Mouse (Mus musculus): Measurements from ENCODE around the gene 4930518I15Rik. TPM values are rescaled to one million over a fixed set of nuclear protein-coding genes. Genes with fewer than 3 reads are reported as not detected.
"Not testable (repeated sequence)": the region's sequence is repeated elsewhere in the genome, so short reads cannot be mapped to it uniquely, and the experiment has no call there.

Gene 4930518I15Rik
- polyA plus RNA-seq, 1 experiment from 2014 or later = 10.7 TPM

DNA sequence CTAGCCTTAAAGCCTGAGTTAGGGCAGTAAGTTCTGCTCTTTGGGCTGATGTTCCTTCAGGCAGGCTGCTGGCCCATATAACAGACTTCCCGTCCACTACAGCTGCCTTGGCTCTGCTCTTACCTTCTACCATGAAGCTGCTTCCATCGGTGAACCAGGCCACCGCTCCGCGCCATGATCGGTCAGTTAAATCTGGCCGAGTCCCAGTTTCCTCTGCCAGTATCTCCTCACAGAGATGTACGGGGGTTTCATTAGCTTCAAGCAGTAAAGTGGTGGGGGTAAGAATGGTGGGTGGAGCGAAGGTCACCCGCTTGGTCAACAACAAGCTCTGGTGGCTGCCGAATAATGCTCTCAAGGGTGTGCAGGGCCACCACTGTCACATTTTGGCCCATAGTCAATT is 23.4 kb downstream of the 4930518I15Rik start:
- Histone ChIP-seq H3K4me1 (peaks cover 12% of the 10 kb centered on the region), H3K4me3 (no peak overlapping the region), H3K9me3 (replicated peaks) (peaks cover 18% of the 10 kb centered on the region; the same call in 1 of the 2 replicates), H3K36me3 (peaks cover 90% of the 10 kb centered on the region), H3K27me3 (ENCODE audit: low read depth, poor library complexity, severe bottlenecking) (no peaks in the 10 kb centered on the region), H3K27ac (no peak overlapping the region)
- over 99% methylated on average over 11 of the region's 11 CpGs for WGBS
- DNase-seq (ENCODE audit: low spot score) = no peak

GRCm38 (mm10) chr2:156825128-156825527 is 32.6 kb downstream of the 4930518I15Rik start:
- DNase-seq (ENCODE audit: low spot score); H3K27me3 ChIP-seq (ENCODE audit: low read depth, poor library complexity, severe bottlenecking): not testable (repeated sequence)
- WGBS = 91% methylated on average over 6 of the region's 6 CpGs

GRCm38 (mm10) chr2:156816116-156816515 is 41.6 kb downstream of the 4930518I15Rik start:
- no peaks in the 10 kb centered on the region for H3K36me3 ChIP-seq
- H3K9me3 ChIP-seq (replicated peaks) = no peaks in the 10 kb centered on the region
- DNase-seq (ENCODE audit: low spot score) = no peak
- no peak overlapping the region for H3K27ac ChIP-seq
- no peak overlapping the region for H3K4me3 ChIP-seq
- 58% methylated on average over 1 of the region's 1 CpGs for WGBS
- H3K4me1 ChIP-seq = peaks cover 30% of the 10 kb centered on the region
- no peaks in the 10 kb centered on the region for H3K27me3 ChIP-seq (ENCODE audit: low read depth, poor library complexity, severe bottlenecking)

More at GRCm38 (mm10) chr2:156825128-156825527, 32.6 kb downstream of the 4930518I15Rik start:
- not testable (repeated sequence) for H3K4me3 ChIP-seq; H3K4me1 ChIP-seq; H3K27ac ChIP-seq; H3K9me3 ChIP-seq (replicated peaks)
- H3K36me3 ChIP-seq = peaks cover 21% of the 10 kb centered on the region

DNA sequence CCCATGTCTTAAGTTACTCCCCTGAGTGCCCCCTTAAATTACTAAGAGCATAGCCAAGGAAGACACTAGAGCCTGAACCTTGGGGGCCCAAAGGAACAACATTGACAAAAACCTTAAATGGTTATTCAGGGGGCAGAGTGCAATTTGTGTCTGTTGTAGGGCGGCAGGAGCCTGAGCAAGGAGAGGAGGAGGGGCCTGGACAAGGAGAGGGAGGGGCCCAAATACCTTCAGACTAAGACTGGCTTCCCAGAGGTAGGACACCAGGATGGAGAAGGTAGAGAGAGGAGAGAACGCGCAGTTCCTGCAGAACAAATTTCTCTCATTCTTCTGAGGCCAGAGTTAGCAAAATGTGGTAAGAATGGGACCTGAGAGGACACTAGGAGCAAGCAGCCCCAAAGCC is 42.3 kb downstream of the 4930518I15Rik start:
- Histone ChIP-seq H3K36me3 (no peaks in the 10 kb centered on the region), H3K4me3 (no peak overlapping the region), H3K27me3 (ENCODE audit: low read depth, poor library complexity, severe bottlenecking) (no peaks in the 10 kb centered on the region), H3K4me1 (peaks cover 30% of the 10 kb centered on the region), H3K27ac (peak overlapping the region; percentile 73), H3K9me3 (replicated peaks) (no peaks in the 10 kb centered on the region)
- no peak for DNase-seq (ENCODE audit: low spot score)
- 56% methylated on average over 3 of the region's 3 CpGs for WGBS

- 39% methylated on average over 5 of the region's 5 CpGs for WGBS
- Histone ChIP-seq H3K4me1 (peaks cover 32% of the 10 kb centered on the region), H3K4me3 (no peak overlapping the region), H3K36me3 (no peaks in the 10 kb centered on the region), H3K9me3 (replicated peaks) (no peaks in the 10 kb centered on the region), H3K27me3 (ENCODE audit: low read depth, poor library complexity, severe bottlenecking) (no peaks in the 10 kb centered on the region), H3K27ac (peak overlapping the region; percentile 73)
- DNase-seq (ENCODE audit: low spot score) = no peak
These were observed 42.9 kb downstream of the 4930518I15Rik start for GRCm38 (mm10) chr2:156814893-156815292.

DNA sequence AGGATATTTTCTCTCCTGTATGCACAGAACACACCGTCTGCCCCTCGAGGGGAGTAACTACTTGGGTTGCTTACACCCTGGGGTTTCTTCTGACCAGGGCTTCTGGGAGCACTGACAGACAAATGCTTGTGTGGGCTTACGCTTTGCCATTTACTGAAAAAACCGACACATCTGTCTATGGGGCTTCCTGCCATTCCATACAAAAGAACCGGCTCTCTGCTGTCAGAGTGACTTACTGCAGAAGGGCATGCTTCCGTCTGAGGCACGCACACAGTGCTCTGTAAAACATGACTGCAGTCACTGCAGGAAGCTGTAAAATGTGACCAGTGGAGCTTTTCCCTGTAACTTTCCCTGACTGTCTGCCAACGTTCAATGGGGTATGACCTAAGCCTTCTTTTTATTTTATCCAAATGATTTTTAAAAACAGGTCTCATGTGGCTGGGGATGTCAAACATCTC is 43.4 kb downstream of the 4930518I15Rik start:
- H3K4me1 ChIP-seq = peaks cover 36% of the 10 kb centered on the region
- WGBS = 16% methylated on average over 8 of the region's 8 CpGs
- DNase-seq (ENCODE audit: low spot score) = peak; percentile 42
- no peak overlapping the region for H3K4me3 ChIP-seq
- H3K27me3 ChIP-seq (ENCODE audit: low read depth, poor library complexity, severe bottlenecking) = no peaks in the 10 kb centered on the region
- H3K27ac ChIP-seq = peak overlapping the region; percentile 73; the same call in 1 of the 2 replicates
- H3K36me3 ChIP-seq = no peaks in the 10 kb centered on the region
- no peaks in the 10 kb centered on the region for H3K9me3 ChIP-seq (replicated peaks)

DNA sequence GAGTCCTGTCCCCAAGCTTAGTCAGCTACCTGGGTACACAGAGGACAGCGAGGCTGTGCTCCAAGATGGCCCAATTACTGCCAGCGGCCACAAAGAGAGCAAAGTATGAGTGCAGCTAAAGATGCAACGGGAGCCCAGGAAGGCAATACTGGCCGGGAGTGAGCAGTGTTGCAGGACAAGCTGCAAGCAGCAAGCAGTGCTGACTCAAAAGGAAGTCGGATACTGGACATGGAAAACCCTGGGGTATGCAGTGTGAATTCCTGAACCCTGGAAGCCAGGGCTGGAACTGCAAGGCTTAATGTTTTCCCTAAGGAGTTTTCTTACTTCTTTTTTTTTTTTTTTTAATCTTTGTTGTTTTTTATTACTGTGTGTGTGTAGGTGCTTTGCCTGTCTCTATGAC is 46.2 kb downstream of the 4930518I15Rik start:
- no peak for DNase-seq (ENCODE audit: low spot score)
- 75% methylated on average over 5 of the region's 5 CpGs for WGBS

GRCm38 (mm10) chr2:156810716-156811115 is 47.0 kb downstream of the 4930518I15Rik start:
- Histone ChIP-seq H3K27me3 (ENCODE audit: low read depth, poor library complexity, severe bottlenecking) (no peaks in the 10 kb centered on the region), H3K27ac (no peak overlapping the region), H3K4me1 (peaks cover 31% of the 10 kb centered on the region), H3K36me3 (no peaks in the 10 kb centered on the region), H3K4me3 (no peak overlapping the region), H3K9me3 (replicated peaks) (no peaks in the 10 kb centered on the region)
- no peak for DNase-seq (ENCODE audit: low spot score)
- WGBS = 95% methylated on average over 10 of the region's 10 CpGs

More for the DNA sequence above, 46.2 kb downstream of the 4930518I15Rik start:
- H3K4me3 ChIP-seq = no peak overlapping the region
- no peaks in the 10 kb centered on the region for H3K36me3 ChIP-seq
- no peaks in the 10 kb centered on the region for H3K27me3 ChIP-seq (ENCODE audit: low read depth, poor library complexity, severe bottlenecking)
- H3K27ac ChIP-seq = no peak overlapping the region
- no peaks in the 10 kb centered on the region for H3K9me3 ChIP-seq (replicated peaks)
- peaks cover 36% of the 10 kb centered on the region for H3K4me1 ChIP-seq

- peak; percentile 51 for DNase-seq (ENCODE audit: low spot score)
- H3K9me3 ChIP-seq (replicated peaks) = no peaks in the 10 kb centered on the region
- no peak overlapping the region for H3K4me3 ChIP-seq
- H3K27me3 ChIP-seq (ENCODE audit: low read depth, poor library complexity, severe bottlenecking) = no peaks in the 10 kb centered on the region
- WGBS = 59% methylated on average over 2 of the region's 2 CpGs
- H3K4me1 ChIP-seq = peaks cover 19% of the 10 kb centered on the region
- H3K36me3 ChIP-seq = no peaks in the 10 kb centered on the region
- H3K27ac ChIP-seq = peak overlapping the region; percentile 46; the same call in 1 of the 2 replicates
These were observed 48.2 kb downstream of the 4930518I15Rik start for GRCm38 (mm10) chr2:156809579-156809978.

DNA sequence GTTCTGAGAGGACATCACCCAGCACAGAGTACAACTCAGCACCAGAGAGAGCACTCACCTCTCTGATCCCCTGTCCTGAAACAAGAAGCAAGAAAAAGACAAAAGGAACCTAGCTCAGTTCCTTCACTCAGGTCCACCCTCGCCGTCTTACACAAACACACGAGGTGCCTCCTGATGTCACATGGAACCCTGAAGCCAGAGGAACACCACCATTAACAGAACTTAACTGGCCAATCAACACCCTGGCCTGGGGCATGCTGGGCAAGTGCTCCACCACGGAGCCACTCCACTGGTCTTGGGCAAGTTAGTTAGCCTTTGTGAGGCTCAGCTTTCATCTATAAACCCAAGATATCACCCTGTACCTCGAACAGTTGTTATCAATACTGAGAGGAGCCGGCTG is 50.9 kb downstream of the 4930518I15Rik start:
- WGBS = 79% methylated on average over 6 of the region's 6 CpGs

More for the DNA sequence above, 50.9 kb downstream of the 4930518I15Rik start:
- Histone ChIP-seq H3K4me1 (peaks cover 8% of the 10 kb centered on the region), H3K4me3 (no peak overlapping the region), H3K27me3 (ENCODE audit: low read depth, poor library complexity, severe bottlenecking) (no peaks in the 10 kb centered on the region), H3K27ac (no peak overlapping the region), H3K9me3 (replicated peaks) (no peaks in the 10 kb centered on the region), H3K36me3 (no peaks in the 10 kb centered on the region)
- DNase-seq (ENCODE audit: low spot score) = no peak

Other genes starting within 250 kb of the 4930518I15Rik start
- gene Dlgap4, start 244.2 kb downstream of the 4930518I15Rik start, polyA plus RNA-seq (2016; fragmentation: Nextera tagmentation; extraction: Ambion mirVana) = 116 and 124 TPM in 2 replicates
- 30.1 and 62.7 TPM in 2 replicates for gene Myl9, start 82.5 kb downstream of the 4930518I15Rik start, polyA plus RNA-seq (2016; fragmentation: Nextera tagmentation; extraction: Ambion mirVana)
- 104 and 109 TPM in 2 replicates for gene Tgif2, start 17.9 kb downstream of the 4930518I15Rik start, polyA plus RNA-seq (2016; fragmentation: Nextera tagmentation; extraction: Ambion mirVana)
- gene Rab5if, start 5.2 kb upstream of the 4930518I15Rik start, polyA plus RNA-seq (2016; fragmentation: Nextera tagmentation; extraction: Ambion mirVana) = 182 and 204 TPM in 2 replicates
- 0.45 and 0.58 TPM in 2 replicates for gene Sla2, start 29.2 kb upstream of the 4930518I15Rik start, polyA plus RNA-seq (2016; fragmentation: Nextera tagmentation; extraction: Ambion mirVana)
- 37.5 and 40.4 TPM in 2 replicates for gene Ndrg3, start 134.1 kb upstream of the 4930518I15Rik start, polyA plus RNA-seq (2016; fragmentation: Nextera tagmentation; extraction: Ambion mirVana)
- 51.3 and 61.5 TPM in 2 replicates for gene Dsn1, start 149.2 kb upstream of the 4930518I15Rik start, polyA plus RNA-seq (2016; fragmentation: Nextera tagmentation; extraction: Ambion mirVana)
- 5.3 and 5.7 TPM in 2 replicates for gene Soga1, start 221.3 kb upstream of the 4930518I15Rik start, polyA plus RNA-seq (2016; fragmentation: Nextera tagmentation; extraction: Ambion mirVana)
- gene Tldc2, start 229.1 kb upstream of the 4930518I15Rik start, polyA plus RNA-seq (2016; fragmentation: Nextera tagmentation; extraction: Ambion mirVana) = not detected in 2 replicates